Mouse (Mus musculus) ES-Bruce4 (cell line): ENCODE measurements around the gene March1.

Experiments used
- CTCF ChIP-seq: IDR thresholded peaks from one replicate; pipeline ENCODE4 v1.8.1; 2011; ENCODE audit warnings: low read depth, low read length
- EP300 ChIP-seq: IDR thresholded peaks from 2 replicates; pipeline ENCODE4 v1.6.1; 2011; ENCODE audit warnings: low read depth, low read length; ENCODE audit not compliant: insufficient read depth

DNA sequence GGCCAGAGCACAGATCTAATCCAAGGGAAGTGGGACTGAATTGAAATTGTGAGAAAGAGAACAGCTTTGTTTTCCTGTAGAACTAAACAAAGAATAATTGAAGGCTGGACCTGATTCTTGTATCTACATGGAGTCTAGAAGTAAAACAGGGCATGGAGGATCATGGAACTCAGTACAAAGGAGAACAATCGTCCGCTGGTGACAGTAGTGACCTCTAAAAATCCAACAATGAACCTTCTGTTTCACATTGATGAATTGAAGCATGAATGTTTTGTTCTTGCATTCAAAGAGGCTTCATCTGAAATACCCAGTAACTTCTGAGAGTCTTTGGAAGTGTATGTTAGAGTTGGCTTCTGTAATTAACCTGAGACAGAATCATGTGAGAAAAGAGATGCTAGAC, 612.2 kb downstream of the March1 start:
- no peak for TF ChIP-seq CTCF
- TF ChIP-seq EP300: no peak
